Mouse (Mus musculus): ENCODE measurements around the gene Cntfr. TPM values are rescaled to one million over a fixed set of nuclear protein-coding genes. Genes with fewer than 3 reads are reported as not detected.

Gene Cntfr
- polyA plus RNA-seq (2015; fragmentation: Nextera tagmentation; extraction: Ambion mirVana) = 0.71 and 1.9 TPM in 2 replicates

DNA sequence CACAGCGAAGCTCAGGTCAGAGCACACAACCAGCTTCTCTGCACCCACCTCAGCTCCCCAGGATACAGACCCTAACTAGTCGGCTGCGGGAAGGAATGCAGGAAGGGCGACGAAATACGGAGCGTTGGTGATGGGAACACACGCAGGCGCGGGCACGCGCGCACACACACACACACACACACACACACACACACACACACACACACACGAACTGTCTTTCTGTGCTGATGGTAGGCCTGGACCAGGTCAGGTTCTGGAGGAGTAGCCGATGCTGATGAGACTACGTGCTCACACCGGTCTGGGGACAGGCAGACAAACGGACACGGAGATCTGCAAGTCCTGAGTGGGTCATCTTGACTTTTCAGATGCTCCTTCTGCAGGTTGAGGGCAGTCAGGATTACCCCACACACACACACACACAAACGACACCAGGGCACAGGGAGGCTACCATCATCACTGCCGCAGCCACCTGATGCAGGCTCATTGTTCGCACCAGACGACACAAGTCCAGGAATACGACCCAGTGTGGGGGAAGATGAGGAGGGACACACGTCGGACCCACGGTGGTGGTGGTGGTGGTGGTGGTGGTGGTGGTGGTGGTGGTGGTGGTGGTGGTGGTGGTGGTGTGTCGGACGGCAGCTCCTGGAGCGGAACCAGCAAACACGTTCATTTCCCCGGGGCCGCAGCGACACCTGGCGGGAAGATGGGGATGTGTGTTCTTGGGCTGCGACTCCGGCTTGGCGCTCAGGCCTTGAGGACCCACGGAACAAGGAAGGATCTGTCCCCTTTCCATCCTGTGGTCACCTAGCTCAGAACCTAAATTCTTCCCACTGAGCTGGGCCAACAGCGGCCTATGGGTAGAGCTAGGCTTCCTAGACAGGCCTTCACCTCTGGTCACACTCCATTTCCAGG lies at the start of gene Cntfr:
Cntfr (minus strand) TSS at position 160 of the 912 bp plus-strand sequence.

DNA sequence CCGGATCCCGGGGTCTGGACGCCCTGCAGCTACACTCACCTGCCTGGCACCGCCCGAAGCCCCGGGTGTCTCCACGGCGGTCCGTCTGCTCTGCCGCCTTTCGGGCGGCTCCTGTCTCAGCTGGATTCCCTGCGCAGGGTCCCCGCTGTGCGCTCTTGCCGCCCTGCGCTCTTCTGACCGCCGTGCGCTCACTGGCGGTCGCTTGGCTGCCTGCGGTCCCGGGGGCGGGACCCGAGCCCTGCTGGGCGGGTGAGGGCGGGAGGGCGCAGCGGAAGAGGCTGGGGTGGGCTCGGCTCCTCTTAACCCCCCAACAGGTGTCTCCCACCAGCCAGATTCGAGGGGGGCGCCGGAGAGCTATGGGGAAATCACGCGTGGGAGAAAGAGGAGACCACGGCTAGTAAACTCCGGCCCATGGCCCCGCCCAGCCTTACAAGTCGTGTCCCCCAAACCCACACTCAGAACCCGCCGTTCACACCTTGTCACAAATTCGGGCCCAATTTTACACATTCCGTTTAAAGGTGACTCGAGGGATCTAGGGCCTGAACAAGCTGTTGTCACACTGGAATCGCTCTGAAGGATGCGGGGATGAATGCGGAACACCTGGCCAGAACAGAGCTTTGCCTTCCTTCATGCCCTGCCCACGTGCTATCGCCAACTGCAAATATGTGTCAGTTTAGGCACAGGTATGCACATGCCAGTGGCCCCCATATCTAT lies 34.3 kb upstream of the Cntfr start, which contains the start of gene Arid3c:
Arid3c (minus strand) TSS at position 91 of the 714 bp plus-strand sequence.

DNA sequence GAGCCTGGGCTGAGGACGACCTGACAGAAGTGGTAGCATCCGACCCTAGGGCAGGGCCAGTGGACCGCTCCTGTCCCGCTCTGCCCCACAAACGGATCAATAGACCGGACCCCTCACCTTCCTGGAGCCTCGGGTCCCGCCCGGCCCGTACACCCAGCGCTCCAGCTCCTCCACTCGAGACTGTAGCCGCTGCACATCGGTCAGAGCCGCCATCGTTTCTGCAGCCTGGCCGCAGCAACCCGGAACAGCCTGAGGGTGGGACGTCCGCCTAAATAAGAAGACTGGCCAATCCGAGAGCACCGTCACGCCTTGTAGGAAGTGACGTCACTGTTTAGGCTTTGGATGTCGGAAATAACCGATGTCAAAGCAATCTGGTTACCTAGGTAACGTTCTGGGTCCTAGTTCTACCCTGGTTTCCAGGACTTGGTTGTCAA lies 26.0 kb upstream of the Cntfr start, which contains the start of gene Dctn3:
Dctn3 (minus strand) TSS at position 253 of the 434 bp plus-strand sequence.

DNA sequence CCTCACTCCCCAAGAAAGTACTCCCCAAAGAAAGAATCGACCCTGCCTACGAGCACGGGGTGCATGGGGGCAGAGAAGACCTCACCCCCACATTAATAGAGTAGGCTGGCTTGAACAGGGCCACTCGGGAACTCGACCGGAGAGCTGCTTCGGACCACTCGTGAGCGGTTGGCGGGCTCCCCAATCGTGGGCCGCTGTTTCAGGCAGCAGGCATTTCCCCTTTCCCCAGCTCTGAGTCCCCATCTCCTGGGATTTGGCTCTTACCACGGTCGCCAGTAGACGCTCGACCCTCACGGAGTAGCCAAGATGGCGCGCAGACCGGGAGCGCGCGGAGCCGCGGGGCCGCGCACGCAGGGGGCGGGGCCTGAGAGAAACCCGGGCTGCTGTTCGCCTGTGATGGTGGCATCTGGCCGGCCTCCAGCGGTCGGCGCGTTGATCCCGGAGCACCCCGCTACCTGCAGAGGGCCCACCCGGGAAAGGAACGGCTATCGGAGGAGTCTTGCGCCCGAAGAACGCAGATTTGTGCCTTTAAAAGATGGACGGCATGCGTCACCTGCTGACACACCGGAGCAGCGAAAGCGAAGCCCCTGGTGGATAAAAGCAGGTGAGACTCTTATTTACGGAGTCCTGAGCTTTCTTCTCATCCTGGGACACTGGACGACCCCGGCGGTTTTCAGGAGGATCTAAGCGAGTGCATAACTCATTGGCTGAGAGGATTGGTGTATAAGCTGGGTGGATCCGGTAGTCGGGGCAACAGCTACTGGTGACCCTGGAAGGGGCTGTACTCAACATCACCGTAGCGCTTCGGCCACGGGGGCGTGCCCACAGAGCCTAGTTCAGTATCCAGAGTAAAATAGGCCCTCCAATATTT lies 16.5 kb upstream of the Cntfr start, which contains the start of gene Rpp25l:
Rpp25l (minus strand) TSS at position 338 of the 871 bp plus-strand sequence.

DNA sequence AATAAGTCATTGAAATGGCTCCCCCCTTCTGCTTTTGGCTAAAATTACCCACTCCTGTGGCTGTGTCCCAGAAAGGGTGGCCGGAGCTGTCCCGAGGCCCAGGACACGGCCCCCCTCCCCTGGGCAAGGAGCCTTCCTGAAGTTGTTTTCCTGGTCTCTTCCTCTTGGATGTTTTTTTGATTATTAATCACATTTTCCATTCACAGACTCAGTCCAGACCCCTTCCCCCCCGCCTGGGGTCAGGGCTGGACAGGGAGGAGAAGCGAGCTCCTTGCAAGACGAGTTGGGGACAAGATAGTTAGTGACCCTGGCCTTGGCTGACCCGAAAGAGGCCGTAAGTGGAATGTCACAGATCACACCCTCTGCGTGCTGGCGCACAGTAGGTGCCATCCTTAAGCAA lies 2.9 kb upstream of the Cntfr start, which contains the start of gene Il11ra1:
Il11ra1 (plus strand) TSS at position 207 of the 400 bp plus-strand sequence.

DNA sequence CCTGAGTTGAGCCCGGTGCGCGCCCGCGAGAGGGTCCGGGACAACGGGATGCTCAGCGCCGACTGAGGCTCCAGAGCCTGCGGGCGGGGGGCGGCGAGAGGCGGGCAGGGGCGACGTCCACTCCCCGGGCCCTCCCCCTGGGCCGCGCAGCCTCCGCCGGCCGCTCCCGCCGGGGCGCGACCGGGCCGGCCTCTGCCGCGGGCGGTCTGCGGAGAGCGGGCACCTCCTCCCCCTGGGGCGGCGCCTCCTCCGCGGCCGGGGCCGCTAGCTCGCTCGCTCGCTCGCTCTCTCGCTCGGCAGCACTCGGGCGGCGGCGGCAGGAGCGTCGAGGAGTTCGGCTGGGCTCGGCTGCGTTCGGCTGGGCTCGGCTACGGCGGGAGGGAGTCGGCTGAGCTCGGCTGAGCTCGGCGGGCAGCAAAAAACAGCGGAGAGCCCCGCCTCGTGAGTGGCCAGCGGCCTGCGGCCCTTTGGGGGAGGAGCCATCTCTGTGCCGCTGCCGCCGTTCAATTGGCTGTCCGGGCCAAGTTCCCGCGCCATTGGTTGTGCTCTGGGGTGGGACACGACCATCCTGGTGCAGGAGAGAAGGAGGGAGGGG lies 56.9 kb downstream of the Cntfr start, which contains the start of gene Enho:
Enho (minus strand) TSS at position 412 of the 595 bp plus-strand sequence.

Other genes with a start within 250 kb of the Cntfr start
- 7.3 and 8.0 TPM in 2 replicates for gene Kif24, start 232.2 kb downstream of the Cntfr start, polyA plus RNA-seq (2015; fragmentation: Nextera tagmentation; extraction: Ambion mirVana)
- 19.3 and 21.3 TPM in 2 replicates for gene Nudt2, start 231.9 kb downstream of the Cntfr start, polyA plus RNA-seq (2015; fragmentation: Nextera tagmentation; extraction: Ambion mirVana)
- gene AI464131, start 194.0 kb downstream of the Cntfr start, polyA plus RNA-seq (2015; fragmentation: Nextera tagmentation; extraction: Ambion mirVana) = 3.0 and 4.0 TPM in 2 replicates
- gene 1110017D15Rik, start 179.8 kb downstream of the Cntfr start, polyA plus RNA-seq (2015; fragmentation: Nextera tagmentation; extraction: Ambion mirVana) = not detected in 2 replicates
- gene Fam219a, start 127.6 kb downstream of the Cntfr start, polyA plus RNA-seq (2015; fragmentation: Nextera tagmentation; extraction: Ambion mirVana) = 1.5 and 2.3 TPM in 2 replicates
- 0.33 and 0.38 TPM in 2 replicates for gene Dnaic1, start 127.3 kb downstream of the Cntfr start, polyA plus RNA-seq (2015; fragmentation: Nextera tagmentation; extraction: Ambion mirVana)
- gene Enho, start 56.8 kb downstream of the Cntfr start, polyA plus RNA-seq (2015; fragmentation: Nextera tagmentation; extraction: Ambion mirVana) = 2.7 and 4.0 TPM in 2 replicates
- gene Il11ra1, start 2.9 kb upstream of the Cntfr start, polyA plus RNA-seq (2015; fragmentation: Nextera tagmentation; extraction: Ambion mirVana) = 39.2 and 51.4 TPM in 2 replicates
- gene Rpp25l, start 16.4 kb upstream of the Cntfr start, polyA plus RNA-seq (2015; fragmentation: Nextera tagmentation; extraction: Ambion mirVana) = 41.9 and 43.9 TPM in 2 replicates
- gene Dctn3, start 26.1 kb upstream of the Cntfr start, polyA plus RNA-seq (2015; fragmentation: Nextera tagmentation; extraction: Ambion mirVana) = 88.2 and 93.0 TPM in 2 replicates
- not detected in 2 replicates for gene Arid3c, start 34.1 kb upstream of the Cntfr start, polyA plus RNA-seq (2015; fragmentation: Nextera tagmentation; extraction: Ambion mirVana)
- gene Galt, start 58.1 kb upstream of the Cntfr start, polyA plus RNA-seq (2015; fragmentation: Nextera tagmentation; extraction: Ambion mirVana) = 15.4 and 20.5 TPM in 2 replicates
- gene Sigmar1, start 59.1 kb upstream of the Cntfr start, polyA plus RNA-seq (2015; fragmentation: Nextera tagmentation; extraction: Ambion mirVana) = 17.1 and 23.5 TPM in 2 replicates
- gene Ccl27a, start 77.2 kb upstream of the Cntfr start, polyA plus RNA-seq (2015; fragmentation: Nextera tagmentation; extraction: Ambion mirVana) = 9.2 and 12.7 TPM in 2 replicates
- 10.1 and 33.2 TPM in 2 replicates for gene Gm21541, start 206.5 kb upstream of the Cntfr start, polyA plus RNA-seq (2015; fragmentation: Nextera tagmentation; extraction: Ambion mirVana)
- gene Gm20878, start 244.5 kb upstream of the Cntfr start, polyA plus RNA-seq (2015; fragmentation: Nextera tagmentation; extraction: Ambion mirVana) = 0.62 and 1.3 TPM in 2 replicates

Data from spleen, postnatal 0 days (tissue).